Mouse (Mus musculus) thymus, adult 18-20 months (tissue): ENCODE data around the gene Chn1.
A peak's percentile ranks its signal among the peaks of the same experiment; 100 is the strongest.
"Not testable (repeated sequence)": the region's sequence is repeated elsewhere in the genome, so short reads cannot be mapped to it uniquely, and the experiment has no call there.

Experiments
- DNase-seq, 2 experiments: peaks; one replicate each; pipeline ENCODE4 v3.0.0; 2022; ENCODE audit warnings: mixed read lengths in 2 of 2

Gene Chn1

DNA sequence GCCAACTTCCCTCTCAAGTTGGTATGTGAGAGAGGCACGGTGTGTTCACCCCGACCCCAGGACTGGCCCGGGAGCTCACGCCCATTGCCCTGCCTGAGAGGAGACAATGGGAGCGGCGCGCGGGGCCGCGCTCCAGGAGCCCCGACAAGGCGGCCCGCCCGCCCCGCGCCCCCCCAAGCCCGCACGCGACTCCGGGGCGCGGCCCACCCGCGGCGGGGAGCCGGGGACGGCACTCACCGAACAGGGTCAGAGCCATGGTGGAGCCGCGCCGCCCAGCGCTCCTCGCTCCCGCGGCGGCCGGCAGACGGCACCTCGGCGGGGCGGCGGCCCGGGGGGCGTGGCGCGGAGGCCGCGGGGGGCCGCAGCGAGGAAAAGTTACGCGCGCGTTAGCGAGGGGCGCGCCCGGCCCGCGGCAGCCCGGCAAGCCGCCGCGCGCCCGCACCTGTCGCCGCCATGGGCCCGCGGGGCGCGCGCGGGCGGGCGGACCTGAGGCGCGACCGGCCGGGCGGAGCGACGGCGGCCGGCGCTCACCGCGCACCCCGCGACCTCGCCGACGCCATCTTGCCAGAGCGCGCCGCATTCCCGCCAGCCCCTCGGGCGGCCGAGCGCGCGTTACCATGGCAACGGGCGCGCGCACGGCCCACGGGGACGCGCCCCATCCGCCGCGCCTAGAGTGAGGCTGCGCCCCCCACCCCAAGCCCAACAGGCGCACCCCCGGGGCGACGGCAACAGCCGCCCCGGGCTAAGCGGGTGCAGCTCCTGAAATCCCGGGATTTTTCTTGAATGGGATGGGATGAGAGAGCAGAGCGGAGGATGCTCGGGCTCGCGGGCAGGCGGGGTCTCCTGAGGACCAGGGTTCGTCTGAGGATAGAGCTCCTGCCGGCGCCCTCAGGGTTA is at the start of gene Chn1:
Gene Chn1, minus strand, starts transcription at position 561 of the 897 bp plus-strand sequence.
- peak; percentile 4 to 6 for DNase-seq

DNA sequence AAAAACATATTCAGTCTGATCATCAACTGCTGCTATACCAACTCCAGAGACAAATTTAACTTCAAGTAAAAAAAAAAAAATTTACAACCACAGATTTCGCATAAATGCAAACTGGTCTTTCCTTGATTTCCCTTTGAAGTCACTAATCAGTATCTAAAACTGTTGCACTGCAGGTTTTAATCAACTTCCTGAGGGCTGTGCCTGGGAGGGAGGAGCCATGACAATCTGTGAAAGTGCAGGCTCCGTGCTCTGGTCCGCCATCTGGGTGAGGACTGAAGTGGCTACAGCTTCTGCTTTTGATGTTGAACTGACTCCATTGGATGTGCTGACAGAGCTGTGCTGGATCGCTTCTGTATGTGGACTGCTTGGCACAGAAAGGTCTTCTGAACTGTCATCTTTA is 43.6 kb upstream of the Chn1 start:
- DNase-seq = no peak

DNA sequence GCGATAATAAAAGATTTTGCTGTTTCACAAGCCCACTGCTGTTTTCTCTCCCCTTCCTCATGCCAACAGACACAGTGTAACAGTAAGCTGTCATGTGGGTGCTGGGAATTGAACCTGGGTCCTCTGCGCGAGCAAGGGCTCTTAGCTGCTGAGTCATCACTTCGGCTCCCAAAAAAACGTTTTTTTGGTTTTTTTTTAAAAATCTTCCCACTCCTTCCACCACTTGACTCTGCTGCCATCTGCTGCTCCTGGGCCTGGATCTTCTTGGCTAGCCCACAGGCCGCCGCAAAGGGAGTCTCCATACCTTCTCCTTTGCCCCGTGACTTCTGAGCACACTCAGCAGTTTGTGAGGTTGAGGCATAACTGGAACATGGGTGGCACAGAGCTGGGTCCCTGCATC is 32.5 kb upstream of the Chn1 start:
- DNase-seq = no peak

DNA sequence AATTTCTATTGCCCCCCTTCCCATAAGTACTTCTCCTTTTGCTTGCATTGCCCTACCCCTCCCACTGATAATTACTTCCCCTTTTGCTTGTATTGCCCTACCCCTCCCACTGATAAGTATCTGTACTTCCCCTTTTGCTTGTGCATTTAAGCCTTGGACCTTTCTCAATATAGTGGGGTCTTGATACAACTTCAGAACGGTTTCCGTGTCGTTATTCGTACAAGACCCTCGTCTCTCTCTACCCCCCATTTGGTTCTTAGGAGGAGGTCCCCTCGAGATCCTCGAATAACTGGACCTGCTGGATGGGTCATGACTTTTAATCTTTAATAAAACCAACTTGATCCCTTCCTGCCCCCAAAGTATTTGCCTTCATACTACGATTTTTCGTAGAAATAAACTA is 25.0 kb upstream of the Chn1 start:
- not testable (repeated sequence) for DNase-seq

DNA sequence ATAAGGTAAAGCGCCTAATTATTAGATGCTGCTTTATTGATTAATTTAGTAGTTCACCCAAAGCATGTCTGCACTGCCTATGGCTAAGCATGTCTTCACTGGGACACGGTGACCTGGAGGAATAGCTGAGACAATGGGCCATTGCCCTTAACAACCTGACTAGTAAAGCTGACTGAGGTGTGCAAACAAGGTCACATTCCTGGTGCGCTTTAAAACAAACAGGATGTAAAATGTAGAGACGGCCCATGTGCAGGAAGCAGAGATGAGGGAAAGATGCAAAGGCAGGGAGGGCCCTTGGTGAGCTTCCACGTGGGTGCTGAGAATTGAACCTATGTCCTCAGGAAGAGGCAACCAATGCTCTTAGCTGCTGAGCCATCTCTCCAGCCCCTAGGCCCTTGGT is 23.6 kb upstream of the Chn1 start:
- DNase-seq = no peak

DNA sequence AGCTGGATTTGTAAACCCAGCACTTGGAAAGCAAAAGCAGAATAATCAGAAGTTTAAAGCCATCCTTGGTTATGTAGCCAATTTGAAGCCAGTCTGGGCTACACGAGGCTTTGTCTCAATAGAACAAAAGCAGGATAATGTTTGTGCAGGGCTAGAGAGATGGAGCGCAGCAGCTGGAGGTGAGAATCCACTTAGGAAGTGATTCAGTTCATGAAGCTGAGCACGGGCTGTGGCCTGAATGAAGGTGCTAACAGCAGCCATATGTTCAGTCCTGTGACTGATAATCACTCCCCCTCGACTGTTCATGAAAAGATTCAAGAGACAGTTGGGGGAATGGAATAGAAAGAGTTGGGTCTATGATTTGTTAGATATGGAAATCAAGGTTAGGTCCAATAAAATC is 23.0 kb upstream of the Chn1 start:
- DNase-seq = no peak

DNA sequence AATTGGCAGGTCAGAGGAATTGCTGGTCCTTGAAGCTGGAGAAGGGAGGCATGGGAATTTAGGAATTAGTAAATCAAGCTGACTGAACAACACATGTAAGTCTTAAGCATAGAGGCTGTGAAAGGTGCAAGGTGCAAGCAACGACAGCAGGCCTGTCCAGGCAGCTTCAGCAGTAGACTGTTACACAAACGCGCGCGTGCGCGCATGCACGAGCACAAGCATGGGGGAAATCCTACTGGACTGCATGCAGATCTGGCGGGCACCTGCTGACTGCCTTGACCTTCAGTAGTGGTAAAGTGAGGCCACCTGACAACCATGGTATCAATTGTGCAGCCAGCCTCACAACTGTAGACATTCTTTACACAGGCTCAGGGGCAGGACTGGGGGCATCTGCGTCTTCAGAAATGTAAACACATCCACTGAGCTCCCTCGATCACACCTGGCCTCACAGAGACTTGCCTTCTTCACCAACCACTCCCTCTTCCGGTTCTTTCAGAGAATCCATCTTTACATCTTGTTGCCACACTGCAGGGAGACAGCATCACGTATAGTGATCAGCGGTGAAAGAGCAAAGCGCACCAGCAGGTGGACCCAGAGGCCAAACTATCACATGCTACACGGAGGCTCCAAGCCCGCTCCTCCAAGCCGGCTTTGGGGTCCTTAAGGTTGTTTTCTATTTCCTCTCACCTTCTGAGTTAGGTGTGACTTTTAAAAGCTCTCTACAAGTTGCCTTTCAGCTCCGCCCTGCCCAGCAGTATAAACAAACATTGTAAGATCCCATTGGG is 16.9 kb upstream of the Chn1 start:
- DNase-seq = no peak

DNA sequence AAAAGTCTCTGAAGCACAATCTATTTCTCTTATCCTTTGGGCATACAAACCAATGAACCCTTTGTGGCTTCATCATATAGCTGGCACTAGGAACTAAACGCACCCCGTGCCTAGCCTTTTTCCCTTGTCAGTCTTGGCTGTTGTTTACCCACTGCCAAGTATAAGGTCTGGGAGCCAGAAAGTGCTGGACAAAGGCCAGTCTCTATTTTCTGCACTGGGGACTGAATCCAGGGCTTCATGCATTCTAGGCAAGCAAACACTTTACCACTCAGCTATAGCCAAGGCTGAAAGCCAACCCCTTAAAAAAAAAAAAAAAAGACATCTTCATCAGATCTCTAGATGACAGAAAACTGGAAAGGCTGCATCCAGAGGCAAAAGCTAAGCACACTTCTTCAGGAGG is 15.2 kb upstream of the Chn1 start:
- DNase-seq = no peak

DNA sequence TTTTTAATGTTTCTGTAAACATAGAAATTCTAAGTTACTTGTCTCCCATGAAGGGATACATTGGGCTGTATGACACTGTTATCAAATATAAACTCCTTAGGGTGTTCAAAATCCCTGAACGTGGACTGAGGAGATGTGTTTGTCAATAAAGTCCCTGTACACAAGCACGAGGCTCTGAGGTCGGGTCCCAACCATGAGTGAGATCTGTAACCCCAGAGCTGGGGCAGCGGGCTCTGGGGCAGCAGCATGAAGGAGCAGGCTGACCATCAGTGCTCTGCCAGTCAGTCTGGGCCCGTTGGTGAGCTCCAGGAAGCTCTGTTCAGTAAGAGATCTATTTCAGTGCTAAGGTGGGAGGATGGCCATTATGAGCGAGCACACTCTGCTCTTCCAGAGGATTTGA is 13.2 kb upstream of the Chn1 start:
- DNase-seq = no peak

DNA sequence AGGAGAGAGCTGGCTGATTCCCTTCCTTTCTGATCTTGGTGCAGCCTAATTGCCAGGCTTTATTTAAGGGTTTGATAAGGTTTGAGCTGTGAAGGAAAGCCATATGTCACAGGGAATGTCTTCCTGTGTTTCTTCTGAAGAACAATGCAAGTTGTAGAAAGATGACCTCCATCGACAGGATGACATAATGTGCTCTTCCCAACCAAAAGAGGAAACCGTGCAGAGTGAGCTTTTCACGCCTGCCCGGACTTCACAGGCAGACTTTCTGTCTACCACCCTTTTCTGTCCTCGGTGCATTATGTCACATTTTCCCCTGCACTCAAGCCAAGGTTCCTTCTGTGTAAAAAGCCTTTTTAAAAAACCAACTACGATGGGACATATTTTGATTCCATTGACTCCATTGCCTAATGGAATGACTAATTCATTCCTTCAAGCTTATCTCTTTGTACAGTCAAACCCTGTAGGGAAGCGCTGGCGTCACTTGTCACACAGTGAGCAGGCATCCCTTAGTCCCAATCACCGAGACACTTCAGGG is 7.3 kb upstream of the Chn1 start:
- DNase-seq = no peak

DNA sequence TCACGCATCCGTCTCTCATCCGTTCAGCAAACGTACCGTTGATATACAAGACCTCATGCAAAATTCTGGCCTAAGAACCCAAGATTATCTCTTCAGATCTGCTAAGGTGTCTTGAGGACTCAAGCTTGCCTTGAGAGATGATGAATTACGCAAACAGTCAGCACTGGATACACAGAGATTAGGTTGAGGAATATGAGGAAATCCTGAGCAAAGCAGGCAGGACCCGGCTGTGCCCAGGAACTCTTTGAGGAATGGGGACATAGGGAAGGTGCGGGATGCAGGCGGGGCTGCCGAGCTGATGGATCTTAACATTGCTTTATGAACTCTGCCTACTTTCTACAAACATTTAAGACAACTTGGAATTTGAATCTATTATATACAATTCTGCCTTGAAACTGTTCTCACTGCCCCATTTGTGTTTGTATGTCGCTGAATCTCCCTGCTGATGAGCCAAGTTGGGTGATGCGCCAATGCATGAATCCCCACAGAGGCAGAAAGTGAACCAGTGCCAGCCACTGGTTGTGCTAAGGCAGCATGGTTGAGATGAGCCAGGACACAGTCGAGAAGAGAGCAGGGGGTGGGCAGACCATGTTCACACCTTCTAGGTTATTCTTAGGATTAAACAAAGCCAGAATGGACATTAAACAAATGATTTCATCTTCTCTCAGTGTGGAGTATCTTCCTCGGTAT is 5.3 kb upstream of the Chn1 start:
- DNase-seq = no peak

DNA sequence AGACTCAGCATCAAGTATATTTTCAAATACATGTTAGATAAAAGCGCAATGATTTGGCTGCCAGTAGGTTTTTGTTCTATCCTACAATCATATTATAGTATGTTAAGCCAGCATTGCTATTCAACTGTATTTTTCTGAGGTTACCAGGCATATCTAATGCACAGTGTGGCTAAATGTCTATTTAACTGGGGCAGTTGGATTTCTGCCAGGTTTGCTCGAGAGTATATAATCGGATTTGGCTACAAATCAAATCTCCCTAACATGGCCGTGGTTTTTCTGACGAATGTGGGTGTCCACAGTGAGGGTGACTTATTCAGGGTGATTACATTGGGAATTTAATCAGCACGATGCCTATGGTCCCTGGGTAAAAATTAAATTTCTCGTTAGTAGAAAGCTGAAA is 4.7 kb upstream of the Chn1 start:
- DNase-seq = no peak

DNA sequence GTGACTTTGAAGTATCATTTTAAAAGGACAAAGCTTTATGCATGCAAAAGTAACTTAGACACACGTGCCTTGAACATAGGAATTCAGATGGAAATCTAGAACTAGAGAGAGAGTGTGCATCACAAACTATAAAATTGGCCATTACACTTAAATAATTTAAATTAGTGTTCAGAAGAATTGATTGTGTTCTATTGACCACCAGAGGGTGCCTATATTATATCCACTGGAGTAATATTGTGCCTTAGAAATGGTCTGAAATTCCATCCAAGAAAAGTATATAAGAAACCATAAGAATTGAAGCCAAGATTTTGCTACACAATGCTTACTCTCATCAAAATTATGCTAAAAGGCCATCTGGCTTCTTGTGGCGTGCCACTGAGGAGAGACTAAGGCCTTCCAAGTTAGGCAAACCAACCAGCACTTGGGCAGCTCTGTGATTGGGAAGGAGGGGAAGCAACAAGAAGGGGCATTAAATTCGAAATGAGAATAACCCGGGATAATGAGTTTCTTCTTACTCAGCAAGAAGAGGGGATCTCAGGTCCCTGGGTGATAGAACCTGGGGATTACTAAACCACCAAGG is 4.0 kb upstream of the Chn1 start:
- no peak for DNase-seq

DNA sequence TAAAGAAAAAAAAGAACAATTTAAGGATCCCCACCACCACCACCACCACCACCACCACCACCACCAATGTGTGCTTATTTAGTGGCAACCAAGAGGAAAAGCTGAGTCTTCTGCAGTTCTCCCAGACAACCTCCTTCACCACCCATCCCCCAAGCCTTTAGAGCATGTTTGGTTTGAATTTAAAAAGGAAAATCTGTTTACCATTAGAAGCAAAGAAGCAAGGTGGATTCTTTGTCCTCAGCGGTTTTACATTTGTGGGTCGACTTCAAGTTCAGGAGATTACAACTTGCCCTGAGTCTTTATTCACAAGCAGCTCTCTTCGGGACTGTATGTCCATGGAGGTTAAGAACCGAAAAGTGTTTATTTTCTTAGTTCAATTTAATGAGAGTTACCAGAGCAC is 1.8 kb upstream of the Chn1 start:
- DNase-seq = no peak

DNA sequence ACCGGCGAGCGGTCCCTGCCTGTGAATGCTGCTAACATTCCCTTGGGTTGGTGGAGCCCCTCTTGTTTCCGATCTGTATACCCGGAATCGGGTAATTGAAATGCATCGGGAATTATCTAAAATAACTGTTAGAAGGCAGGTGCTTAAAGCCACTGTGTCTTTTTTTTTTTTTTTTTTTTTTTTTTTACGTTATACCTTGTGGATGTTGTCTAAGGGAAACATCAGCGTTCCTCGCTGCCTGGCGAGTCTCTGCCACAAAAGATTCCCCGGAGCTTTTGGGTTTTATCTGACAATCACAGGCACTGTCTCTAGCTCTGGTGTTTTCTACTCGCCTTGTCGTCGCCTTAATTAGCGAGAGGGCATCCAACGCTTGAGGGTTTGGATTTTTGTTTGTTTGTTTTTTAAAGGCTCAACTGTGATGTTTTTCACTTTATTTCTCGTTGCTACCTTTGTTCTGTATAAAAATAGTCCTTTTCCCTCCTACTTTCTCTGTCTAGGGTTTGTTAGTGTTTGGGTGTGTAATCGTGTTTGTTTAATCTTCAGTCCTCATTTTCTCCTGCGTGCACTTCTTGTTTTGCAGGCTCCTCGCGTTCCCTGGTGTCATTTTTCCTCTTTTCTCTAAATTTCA is 651 bp upstream of the Chn1 start:
- DNase-seq = no peak

DNA sequence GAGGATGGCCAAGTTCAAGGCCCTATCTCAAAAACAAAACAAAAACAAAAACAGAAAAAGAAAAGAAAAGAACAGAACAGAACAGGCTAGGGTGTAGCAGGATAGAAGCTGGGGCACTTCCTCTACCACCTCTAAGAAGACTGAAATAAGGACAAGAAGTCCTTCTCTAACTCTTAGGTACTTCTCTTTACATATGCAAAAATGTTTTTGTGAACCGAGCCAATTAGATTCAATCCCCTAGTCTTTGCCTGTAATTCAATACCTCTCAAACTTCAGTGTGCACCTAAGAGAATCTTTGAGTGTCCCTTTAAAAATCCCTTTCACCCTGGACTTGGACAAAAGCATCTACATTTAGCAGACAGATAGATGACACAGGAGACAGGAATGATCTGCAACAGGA is 2.2 kb downstream of the Chn1 start:
- no peak for DNase-seq

DNA sequence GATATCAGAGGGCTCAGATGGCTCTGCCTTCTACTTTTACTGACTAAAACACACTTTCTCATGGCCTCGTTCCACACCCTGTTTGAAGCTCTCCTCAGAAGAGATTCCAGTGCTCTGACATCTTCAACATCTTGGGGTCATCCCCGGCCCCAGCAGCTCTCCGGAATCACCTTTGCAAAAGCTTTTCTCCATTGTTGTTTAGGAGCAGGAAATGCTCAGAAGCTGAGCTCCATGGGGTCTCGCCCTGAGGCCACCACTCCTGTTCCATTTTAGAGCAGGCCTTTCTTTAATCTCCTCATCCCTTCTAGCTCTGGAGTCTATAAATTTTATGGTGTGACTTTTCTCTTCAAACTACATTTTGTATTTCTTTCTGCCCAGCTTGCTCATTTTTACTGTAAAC is 6.5 kb downstream of the Chn1 start:
- no peak for DNase-seq

DNA sequence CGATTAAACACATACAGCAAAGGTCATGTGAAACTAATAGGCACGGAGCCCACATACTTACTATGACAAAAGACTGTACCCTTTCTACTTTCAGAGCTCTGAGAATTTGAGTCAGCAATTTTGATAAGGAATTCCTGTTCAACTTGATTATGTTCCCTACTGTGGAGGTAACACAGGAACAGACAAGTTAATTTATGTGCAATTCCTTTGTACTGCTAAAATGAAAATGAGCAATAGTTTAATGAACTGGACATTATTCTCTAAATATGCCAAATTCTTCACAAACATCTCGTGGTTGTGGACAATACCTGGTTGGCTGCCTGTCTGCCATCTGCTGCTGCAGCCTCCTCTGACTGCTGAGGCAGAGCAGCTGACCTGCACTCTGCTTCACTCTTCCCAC is 11.6 kb downstream of the Chn1 start:
- DNase-seq = no peak

DNA sequence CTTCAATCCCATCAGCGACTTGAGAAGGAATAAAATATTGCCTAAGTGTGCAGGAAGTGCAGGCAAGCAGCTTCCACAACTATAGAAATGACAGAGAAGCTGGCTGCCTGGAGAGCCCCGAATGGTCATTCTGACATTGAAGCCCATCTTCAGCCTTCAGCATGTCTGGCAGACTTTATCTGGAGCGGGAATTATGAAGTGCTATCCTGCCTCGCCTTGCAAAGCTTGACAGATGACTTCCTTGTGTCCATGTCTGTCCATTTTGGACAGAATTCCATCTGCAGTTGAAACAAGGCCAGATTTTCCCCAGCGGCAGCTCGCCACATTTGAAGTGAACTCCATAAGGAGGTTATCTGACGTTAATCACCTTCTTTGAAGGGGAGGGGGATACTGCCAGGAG is 15.2 kb downstream of the Chn1 start:
- no peak for DNase-seq

DNA sequence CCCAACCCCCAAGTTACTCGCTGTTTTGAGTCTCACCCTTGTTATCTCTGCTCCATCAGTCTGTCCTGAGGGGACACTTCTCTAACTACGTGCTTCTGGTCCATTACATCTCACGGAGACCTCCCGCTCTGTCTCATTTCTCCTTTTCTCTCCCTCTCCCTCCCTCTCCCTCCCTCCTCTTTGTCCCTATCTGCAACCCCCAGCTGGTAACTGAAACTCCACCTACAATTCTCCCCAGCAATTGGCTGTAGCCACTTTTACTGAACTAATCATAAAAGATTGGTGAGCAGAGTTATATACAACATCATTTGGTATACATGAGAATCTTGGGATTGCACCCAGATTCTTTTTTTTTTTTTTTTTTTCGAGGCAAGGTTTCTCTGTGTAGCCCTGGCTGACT is 16.1 kb downstream of the Chn1 start:
- no peak for DNase-seq

DNA sequence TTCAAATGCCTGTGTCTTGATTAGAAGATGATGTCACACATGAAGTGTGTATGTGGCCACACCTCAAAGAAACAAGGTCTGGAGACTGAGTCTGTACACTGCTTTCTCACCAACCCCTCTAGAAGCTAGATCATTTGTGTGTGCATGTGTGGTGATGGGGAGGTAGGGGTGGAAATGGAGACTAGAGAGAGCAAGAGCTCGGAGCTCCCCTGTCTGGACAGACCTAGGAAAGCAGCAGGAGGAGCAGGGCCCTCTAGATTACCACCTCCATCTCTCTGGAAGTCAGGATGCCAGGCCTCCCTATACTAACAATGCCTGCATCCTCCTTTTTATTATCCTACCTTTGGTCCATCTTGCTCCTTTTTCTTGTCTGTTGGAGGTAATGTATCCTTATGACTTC is 27.8 kb downstream of the Chn1 start:
- DNase-seq = no peak

DNA sequence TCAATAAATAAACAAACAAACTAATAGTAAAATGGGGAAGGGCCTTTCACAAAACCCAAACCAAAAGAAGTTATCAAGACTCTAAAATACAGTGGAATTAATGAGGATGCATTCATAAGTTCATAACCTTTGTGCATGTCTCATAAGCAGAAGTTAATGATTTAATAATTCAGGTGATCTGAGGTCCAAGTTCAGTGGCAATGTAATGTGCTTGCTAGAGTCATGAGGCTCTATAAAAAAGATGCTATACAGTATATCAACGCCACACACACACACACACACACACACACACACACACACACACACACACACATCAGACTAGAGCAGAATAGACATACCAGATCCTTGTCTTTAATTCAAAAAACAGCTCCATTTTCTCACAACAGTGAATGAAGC is 28.8 kb downstream of the Chn1 start:
- DNase-seq = no peak
